Mouse (Mus musculus): ENCODE measurements around the gene Nfatc2ip.
"Not testable (repeated sequence)": the region's sequence is repeated elsewhere in the genome, so short reads cannot be mapped to it uniquely, and the experiment has no call there.

Gene Nfatc2ip

DNA sequence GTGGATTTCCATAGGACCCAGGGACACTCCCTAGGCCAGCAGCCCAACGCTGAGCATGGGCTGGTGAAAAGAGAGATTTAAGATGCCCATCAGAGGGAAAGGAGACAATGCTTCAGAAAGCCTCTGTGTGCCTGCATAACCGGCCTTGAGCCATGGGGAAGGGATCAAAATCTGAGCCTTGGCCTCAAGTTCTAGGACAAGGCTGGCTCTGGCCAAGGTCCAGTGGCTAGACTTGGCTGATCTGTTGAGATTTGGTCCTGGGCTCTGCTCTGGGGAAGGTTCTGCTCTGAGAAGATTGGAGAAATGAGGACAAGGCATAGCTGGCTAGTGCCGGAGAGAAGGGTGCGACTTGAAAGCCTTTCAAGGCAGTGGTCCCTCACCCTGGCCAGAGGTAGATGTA is 14.5 kb upstream of the Nfatc2ip start:
- in situ Hi-C loops (cut with MboI; ENCODE audit: low sequenced_read_pairs) = no loop called here

DNA sequence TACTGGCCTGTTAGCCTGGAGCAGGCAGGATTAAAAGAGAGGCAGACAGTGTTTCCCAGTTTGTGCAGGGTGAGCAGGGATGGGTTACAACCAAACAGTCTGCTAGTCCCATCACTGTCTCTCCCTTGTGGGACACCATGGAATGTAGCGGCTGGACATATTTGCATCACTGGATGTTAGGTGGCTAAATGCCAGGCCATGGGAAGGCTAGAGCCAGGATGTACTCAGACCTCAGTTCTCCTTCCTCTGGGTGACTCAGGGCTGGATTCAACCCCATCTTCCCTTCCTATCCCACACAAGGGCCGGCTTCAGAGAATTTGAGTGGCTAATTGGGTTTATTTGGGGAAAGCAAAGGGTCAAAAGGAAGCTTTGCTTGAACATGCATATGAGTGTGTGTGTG is 12.1 kb upstream of the Nfatc2ip start:
- in situ Hi-C loops (cut with MboI; ENCODE audit: low sequenced_read_pairs) = no loop called here

DNA sequence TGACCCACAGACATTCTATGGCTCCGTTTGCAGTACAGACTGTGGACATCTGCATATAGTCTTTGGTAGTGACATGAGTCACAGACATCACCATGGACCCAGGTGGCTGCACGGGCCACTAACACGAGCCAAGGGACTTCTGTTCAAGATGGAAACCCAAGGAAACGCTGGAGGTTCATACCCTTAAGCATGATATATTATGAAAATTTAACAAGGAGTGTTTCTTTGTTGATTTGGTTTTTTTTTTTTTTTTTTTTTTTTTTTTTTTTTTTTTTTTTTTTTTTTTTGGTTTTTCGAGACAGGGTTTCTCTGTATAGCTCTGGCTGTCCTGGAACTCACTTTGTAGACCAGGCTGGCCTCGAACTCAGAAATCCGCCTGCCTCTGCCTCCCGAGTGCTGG is 6.0 kb upstream of the Nfatc2ip start:
- in situ Hi-C loops (cut with MboI; ENCODE audit: low sequenced_read_pairs) = not testable (repeated sequence)

DNA sequence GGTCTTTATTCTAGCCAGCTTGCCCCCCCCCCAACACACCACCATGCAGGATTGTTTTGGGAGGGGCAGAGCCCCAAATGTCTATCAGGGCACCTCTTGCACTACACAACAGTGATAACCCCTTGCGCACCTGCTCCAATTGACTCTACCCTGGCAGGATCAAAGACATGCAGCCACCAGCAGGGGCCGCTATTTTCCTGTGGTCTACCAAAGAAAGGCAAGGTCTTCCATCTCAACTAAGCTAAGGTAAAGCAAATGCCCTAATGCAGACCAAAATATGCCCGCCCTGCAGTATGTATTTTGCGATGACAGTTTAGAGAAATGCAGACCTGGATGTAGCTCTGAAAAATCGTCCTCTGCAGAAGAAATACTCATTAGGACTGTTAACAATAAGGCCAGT is 3.0 kb upstream of the Nfatc2ip start:
- in situ Hi-C loops (cut with MboI; ENCODE audit: low sequenced_read_pairs) = loop anchor here (10.0 kb wide), 1 partner anchor 125 kb away; no protein-coding TSS in a partner anchor

DNA sequence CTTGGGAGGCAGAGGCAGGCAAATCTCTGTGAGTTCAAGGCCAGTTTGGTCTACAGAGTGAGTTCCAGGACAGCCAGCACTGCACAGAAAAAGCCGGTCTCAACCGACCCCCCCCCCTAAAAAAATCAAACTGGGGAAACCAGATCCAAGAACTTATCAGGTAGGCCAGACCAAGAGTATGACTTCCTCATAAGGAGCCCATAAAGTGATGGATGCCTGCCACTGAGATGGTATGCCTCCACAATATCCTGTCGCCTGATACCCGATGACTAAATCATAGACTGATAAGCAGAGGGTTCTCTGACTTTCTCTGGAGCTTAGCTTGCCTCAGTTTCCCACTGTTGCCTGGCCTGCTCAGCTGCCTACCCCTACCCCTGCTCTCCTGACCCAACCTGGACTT is 1.3 kb upstream of the Nfatc2ip start:
- in situ Hi-C loops (cut with MboI; ENCODE audit: low sequenced_read_pairs) = loop anchor here (10.0 kb wide), 1 partner anchor 127 kb away; no protein-coding TSS in a partner anchor

DNA sequence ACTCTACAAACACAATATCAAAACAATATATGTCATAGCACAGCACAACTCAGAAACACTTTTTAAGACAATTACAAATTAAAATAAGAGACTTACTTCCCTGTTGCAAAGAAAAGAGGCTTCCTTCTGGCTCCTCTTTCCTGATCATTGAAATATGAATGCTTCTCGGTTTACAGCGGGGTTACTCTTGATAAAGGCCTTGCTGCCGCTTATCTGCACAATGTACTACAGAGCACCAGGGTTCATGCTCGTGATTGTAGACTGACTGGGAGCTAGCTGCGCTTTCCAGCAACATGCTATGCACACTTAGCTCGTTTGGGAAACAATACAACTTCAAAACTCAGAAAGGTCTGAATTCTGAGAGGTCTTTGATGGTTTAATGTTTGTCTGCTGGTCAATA is 684 bp upstream of the Nfatc2ip start:
- in situ Hi-C loops (cut with MboI; ENCODE audit: low sequenced_read_pairs) = loop anchor here (10.0 kb wide), 1 partner anchor 128 kb away; no protein-coding TSS in a partner anchor

DNA sequence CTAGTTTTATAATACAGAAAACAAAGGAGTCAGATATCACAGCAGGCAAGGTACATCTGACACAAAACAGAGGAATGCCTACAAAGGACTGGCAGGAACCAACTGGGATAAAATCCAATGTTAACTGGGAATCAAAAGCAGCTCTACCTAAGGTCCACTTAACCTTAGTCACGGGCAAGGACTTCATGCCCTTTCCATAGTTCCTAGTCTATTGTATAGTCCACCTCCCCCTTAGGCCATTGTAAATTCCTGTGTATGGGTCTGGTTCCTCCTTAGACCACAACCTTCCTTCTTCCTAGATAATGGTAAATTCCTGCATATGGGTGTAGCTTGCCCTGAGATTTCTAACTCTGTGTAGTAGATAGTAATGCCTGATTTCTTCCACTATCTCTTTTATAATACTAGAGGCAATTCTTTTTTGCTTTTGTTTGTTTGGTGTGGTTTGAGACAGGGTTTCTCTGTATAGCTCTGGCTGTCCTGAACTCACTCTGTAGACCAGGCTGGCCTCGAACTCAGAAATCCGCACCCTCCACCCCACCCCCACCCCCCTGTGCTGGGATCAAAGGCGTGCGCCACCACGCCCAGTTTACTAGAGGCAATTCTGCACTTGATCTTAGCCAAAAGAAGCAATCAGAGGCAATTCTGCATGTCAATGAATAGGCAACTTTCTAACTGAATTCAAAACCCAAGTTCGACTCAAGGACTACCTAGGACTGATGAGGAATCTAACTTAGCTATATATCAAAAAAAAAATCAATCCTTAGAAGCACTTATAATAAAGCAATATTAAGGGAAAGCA is 4.3 kb downstream of the Nfatc2ip start:
- in situ Hi-C loops (cut with MboI; ENCODE audit: low sequenced_read_pairs) = loop anchor here (10.0 kb wide), 1 partner anchor 133 kb away; no protein-coding TSS in a partner anchor

DNA sequence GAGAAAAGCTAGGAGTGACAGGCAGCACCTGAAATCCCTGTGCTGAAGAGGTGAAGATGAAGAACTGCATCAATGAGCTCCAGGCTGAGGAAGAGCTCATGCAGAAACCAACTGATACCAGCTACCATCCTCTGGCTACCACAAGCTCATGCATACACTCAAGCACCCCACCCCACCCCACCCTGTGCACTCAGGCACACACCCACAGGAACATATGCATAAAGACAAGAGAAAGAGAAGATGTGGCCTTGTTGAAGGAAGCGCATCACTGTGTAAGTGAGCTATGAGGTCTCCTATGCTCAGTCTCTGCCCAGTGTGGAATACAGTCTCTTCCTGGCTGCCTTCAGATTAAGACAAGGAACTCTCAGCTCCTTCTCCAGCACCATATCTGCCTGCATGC is 8.4 kb downstream of the Nfatc2ip start:
- in situ Hi-C loops (cut with MboI; ENCODE audit: low sequenced_read_pairs) = no loop called here

DNA sequence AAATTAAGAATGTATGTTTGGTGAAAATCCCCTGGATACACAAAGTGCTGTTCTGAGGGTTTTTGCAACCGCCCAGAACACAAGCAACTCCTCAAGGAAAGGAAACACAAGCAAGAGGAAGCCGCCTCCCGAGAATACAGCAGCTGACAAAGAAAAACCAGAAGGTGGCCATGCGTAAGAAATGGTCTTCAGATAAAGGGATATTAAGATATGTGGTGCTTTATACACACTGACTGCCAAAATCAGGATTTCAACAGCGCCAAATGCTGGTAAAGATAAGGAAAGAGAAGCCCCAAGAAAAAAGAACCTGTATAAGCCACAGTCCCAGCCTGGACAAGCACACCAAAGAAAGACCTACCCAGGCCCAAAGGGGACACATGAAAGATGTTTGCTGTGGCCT is 13.0 kb downstream of the Nfatc2ip start:
- in situ Hi-C loops (cut with MboI; ENCODE audit: low sequenced_read_pairs) = no loop called here

DNA sequence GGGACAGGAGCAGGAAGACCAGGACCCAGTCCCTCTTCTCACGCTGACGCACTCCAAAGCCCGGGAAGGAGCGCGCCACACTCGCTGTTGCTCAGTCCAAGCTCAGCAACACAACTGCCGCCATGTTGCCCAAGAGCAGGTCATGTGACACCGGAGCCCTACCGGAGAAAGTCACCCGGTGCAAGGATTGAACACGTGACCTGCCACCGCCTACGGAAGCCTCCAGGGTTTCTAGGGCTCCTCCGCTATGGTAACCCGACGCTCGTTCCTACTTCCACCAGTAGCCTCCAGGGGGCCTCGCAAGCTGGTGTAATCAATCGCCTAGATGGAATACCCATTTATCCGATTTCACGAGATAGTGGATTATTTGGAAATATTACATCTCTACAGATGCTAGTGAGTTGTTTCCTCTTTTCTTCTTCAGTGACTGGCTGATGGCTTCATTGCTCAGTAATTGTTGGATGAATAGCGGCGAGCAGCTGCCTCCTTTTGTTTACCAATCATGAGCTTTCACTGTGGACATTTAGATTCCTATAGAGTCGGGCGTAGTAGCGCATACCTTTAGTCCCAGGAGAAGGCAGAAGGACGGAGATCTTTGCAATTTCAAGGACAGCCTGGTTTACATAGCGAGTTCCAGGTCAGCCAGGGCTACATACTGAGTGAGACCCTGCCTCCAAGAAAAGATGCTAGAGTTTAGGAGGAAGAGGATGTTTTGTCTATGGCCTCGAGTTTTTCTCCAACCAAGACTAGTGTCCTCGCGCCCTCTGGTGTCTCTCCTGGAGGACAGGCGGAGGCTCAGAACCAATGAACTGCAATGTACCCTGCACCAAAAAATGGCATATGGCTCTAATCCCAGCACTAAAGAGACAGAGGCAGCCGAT is 19.0 kb downstream of the Nfatc2ip start, which contains the start of gene Spns1:
Spns1 (minus strand) TSS at position 173 of the 881 bp plus-strand sequence.
- in situ Hi-C loops (cut with MboI; ENCODE audit: low sequenced_read_pairs) = no loop called here

DNA sequence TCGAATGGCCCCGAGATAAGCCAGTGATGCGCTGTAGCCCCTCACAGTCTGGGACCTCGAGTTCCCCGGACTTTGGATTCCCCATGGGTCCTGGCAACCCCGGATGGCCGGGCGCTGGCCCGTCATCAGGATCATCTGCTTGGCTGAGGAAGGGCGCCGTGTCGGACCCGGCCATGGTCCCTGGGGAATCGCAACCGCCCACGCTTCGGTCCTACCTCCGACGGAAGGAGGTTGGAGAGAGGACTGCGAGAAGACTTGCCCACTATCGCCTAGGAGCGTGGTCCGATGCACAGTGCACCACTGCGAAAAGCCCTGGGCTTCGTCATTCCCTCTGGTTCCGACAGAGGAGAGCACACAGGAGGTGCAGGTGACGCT is 19.6 kb downstream of the Nfatc2ip start:
- in situ Hi-C loops (cut with MboI; ENCODE audit: low sequenced_read_pairs) = no loop called here

DNA sequence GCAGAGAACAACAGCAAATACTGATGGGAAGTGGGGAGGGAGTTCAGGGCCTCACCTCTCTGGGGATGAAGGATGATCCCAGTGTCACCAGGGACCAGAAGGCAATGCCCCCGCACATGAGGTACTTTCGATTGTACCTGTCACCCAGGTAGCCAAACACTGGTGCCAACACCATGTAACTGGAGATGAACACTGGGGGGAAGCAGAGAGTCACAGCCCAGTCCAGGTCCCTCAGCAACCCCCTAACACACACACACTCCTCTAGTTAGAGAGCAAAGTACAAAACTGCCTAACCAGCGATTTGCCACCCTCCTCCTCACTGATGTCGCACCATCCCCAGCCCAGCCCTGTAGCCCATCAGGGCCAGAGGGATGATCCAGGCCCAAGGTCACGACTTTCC is 21.5 kb downstream of the Nfatc2ip start:
- in situ Hi-C loops (cut with MboI; ENCODE audit: low sequenced_read_pairs) = no loop called here

DNA sequence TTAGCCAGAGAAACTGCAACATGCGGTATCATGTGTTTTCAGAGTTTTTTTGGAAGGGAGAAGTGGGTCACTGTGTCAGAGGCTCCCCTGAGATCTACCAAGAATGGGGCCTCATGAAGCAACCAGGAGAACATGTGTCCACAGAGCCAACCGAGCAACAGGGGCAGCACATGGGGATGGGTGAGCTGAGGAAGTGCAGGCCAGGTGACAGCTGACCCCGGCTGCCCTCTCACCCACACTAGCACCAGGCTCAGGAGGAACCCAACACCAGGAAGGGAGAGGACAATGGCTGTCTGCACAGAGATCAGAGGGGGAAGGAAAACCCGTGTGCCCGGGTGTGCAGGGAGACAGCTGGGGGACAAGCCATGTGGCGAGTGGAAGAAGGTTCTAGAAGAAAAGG is 22.0 kb downstream of the Nfatc2ip start:
- in situ Hi-C loops (cut with MboI; ENCODE audit: low sequenced_read_pairs) = no loop called here

DNA sequence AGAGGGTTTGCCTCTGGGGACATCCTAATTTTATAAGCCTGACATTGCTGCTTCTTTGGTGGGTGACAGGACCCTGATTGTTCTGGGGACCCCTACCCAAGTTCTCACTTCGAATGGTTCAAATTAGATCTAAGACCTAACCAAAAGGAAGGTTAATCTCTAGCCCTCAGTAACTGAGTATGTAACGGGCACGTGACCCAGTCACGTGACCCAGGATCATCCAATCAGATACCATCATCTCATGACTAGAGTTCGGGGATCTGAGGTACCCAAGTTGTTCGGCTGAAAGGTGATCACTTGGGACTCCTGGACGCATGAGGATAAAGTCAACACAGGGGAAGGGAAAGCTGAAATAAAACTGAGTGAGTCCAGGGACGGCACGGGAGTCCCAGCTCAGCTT is 23.5 kb downstream of the Nfatc2ip start:
- in situ Hi-C loops (cut with MboI; ENCODE audit: low sequenced_read_pairs) = no loop called here

DNA sequence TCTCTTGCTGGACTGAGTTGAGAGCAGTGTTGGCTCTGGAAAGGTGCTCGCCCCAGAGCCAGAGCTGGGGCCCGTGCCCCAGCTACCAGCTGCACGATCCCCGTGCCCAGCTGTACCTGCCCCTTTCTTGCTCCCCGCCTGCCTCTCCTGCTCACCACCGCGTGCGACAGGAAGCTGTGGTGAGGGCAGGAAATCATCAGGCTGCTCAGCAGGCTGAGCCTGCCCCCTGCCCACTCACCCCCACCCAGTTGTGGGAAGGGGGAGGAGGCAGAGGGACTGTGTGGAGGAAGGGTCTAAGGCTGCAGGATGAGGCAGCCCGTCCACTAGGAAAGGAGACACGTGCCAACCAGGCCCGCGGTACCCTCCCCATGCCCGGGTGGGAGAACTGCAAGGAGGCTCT is 27.1 kb downstream of the Nfatc2ip start, which contains the start of gene Lat:
Lat (minus strand) TSS at position 178 of the 400 bp plus-strand sequence.
- in situ Hi-C loops (cut with MboI; ENCODE audit: low sequenced_read_pairs) = no loop called here

DNA sequence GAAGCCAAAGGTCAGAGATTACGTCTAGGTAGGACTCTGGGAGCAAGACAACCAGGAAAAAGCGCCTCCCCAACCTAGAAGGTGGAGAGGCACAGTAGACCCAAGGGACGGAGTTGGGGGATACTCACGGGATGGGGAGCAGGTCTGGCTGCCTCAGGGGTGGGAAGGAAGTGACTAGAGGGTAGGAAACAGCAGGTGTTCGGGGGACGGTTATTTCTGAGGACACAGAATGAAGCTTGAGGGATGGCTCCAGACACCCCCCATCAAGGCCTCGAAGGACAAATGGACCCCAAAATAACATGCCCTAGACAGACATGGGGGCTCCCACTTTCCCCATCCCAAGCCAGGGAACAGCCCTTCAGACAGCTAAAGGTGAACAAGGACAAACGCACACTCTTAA is 28.2 kb downstream of the Nfatc2ip start:
- in situ Hi-C loops (cut with MboI; ENCODE audit: low sequenced_read_pairs) = no loop called here

DNA sequence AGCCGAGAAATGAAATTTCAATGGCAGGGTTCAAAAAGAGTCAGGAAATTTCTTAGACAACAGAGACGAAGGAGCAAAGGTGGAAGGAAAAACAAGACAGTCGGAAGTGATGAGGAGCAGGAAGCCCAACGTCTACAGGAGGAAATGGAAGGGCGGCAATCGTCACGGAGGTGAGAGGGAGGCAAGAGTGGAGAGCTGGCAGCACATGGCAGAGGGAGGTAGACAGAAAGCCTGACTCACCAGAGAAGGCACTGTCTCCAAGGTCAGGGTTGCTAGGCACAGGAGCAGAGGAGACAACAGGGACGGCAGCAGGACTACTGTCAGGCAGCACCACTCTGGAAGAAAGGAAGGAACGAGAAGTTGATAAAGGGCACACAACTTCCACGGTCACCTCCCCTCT is 28.9 kb downstream of the Nfatc2ip start:
- in situ Hi-C loops (cut with MboI; ENCODE audit: low sequenced_read_pairs) = no loop called here

DNA sequence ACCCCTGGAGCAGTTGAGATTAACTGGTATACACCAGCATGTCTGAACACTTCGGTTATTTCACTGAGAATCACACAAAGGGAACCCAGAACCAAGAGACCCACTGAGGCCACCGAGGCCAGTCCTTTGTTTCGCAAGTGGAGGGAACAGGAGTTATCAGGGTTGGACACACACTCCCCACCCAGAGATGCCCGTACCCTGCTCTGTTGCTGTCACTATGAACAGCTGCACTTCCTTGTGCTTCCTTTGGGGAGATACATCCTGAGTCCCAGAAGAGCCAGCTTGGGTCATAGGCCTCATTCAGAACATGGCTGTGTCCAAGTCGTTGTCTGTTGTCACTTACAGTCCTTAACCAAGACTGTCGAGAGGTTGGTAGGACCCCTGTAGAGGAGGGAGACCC is 33.5 kb downstream of the Nfatc2ip start:
- in situ Hi-C loops (cut with MboI; ENCODE audit: low sequenced_read_pairs) = no loop called here

DNA sequence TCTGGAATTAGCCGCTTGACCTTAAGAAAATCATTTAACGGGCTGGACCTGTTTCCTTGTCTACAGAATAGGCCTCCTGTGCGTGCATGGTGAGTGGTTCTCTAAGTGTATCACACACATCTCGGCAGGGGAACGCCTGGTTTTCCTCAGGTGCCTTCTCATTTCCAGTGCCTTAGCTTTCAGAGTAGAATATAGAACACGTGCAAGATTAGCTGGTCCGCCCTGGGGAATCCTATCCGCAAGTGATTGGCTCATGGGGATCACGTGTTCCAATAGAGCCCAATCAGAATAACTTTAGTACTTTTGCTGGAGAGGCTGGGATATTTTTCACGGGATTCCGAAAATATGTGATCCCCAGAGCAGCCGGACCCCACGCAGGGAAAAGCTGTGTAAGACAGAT is 37.5 kb downstream of the Nfatc2ip start:
- in situ Hi-C loops (cut with MboI; ENCODE audit: low sequenced_read_pairs) = no loop called here

DNA sequence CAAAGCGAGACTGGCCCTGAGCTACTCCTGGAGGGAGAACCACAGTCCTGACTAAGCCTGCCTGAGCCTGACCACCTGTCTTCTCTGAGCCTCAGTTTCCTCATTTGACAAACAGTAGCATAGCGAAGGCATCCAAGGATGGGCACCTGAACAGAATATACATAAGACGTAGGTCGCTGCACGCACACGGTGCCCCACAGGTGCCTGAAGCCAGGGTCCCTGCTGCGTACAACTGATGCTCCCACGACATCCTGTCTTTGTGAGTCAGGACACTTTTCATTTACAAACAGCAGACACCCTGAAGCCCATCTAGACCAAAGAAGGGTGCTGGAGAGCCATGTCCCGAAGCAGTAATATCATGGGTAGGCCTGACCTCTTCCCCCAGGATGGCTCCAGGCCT is 38.1 kb downstream of the Nfatc2ip start:
- in situ Hi-C loops (cut with MboI; ENCODE audit: low sequenced_read_pairs) = no loop called here

DNA sequence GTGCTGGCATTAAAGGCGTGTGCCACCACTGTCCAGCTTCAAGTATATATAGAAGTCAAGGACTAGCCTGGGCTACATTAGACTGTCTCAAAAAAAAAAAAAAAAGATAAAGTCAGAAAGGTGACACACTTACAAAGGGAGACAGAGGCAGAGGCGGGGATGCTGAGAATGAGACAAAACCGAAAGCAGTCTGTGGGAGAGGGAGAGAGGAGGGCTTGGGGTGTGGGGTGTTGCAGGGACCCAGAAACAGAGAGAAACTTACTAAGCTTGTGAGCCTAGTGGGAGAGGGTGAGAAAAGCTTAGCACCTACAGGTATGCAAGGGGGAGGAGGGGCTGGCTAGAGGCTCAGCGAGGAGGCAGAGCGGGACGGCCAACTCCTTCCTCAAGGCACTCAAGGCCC is 38.7 kb downstream of the Nfatc2ip start:
- in situ Hi-C loops (cut with MboI; ENCODE audit: low sequenced_read_pairs) = no loop called here
